Mouse (Mus musculus) spleen, adult 2 months (tissue): Measurements from ENCODE around the gene Selenoi. TPM values are rescaled to one million over a fixed set of nuclear protein-coding genes. Genes with fewer than 3 reads are reported as not detected.

Experiments
- DNase-seq, 2 experiments: peaks; one replicate each; pipeline versions ENCODE4 v3.0.0 to v3.0.0-alpha.2; 2012 to 2021; ENCODE audit warnings: low spot score in 2 of 2, low read depth in 1 of 2
- H3K27ac ChIP-seq: fragments of 200-500 bp; 2 replicates; pipeline ENCODE4 v1.5.1; 2012; ENCODE audit warnings: low read length, inconsistent platforms; ENCODE audit not compliant: insufficient read depth
- H3K27me3 ChIP-seq: fragments of 200-500 bp; 2 replicates; pipeline ENCODE4 v1.6.1; 2012; ENCODE audit warnings: mild to moderate bottlenecking, moderate library complexity, low read length, inconsistent platforms; ENCODE audit not compliant: control insufficient read depth, insufficient read depth
- H3K36me3 ChIP-seq: fragments of 200-500 bp; 2 replicates; pipeline ENCODE4 v1.6.1; 2012; ENCODE audit warnings: mild to moderate bottlenecking, low read length, inconsistent platforms; ENCODE audit not compliant: control insufficient read depth, insufficient read depth
- H3K4me1 ChIP-seq: fragments of 200-500 bp; 2 replicates; pipeline ENCODE4 v1.6.1; 2011; ENCODE audit warnings: inconsistent platforms; ENCODE audit not compliant: control insufficient read depth, insufficient read depth, insufficient read length
- H3K4me3 ChIP-seq: fragments of 200-500 bp; 2 replicates; pipeline ENCODE4 v1.5.1; 2011; ENCODE audit warnings: mild to moderate bottlenecking, inconsistent platforms; ENCODE audit not compliant: insufficient read depth, insufficient read length; ENCODE audit errors: extremely low read depth
- CTCF ChIP-seq: fragments of 200-500 bp; IDR thresholded peaks from 2 replicates; pipeline ENCODE4 v1.5.1; 2011; ENCODE audit warnings: mild to moderate bottlenecking, inconsistent platforms; ENCODE audit not compliant: insufficient read depth, insufficient read length, insufficient replicate concordance; ENCODE audit errors: extremely low read depth
- POLR2A ChIP-seq: fragments of 200-500 bp; IDR thresholded peaks from 2 replicates; pipeline ENCODE4 v1.6.1; 2011; ENCODE audit warnings: low read depth, low read length, inconsistent platforms
- WGBS: fragments of 180-500 bp; shearing (Covaris S2); methylation state at CpG from one replicate; pipeline ENCODE4 v1.1.7; 2018; 5-methylcytosine and 5-hydroxymethylcytosine counted together
- polyA plus RNA-seq: library from polyadenylated mRNA; depleted of rRNA; stranded (reverse); fragments of >200 nt; gene quantifications from 2 replicates; pipeline ENCODE4 v1.2.3, GENCODE M21; 2012; rRNA removed

Selenoi gene
- polyA plus RNA-seq, 1 experiment: 16.1 TPM

DNA sequence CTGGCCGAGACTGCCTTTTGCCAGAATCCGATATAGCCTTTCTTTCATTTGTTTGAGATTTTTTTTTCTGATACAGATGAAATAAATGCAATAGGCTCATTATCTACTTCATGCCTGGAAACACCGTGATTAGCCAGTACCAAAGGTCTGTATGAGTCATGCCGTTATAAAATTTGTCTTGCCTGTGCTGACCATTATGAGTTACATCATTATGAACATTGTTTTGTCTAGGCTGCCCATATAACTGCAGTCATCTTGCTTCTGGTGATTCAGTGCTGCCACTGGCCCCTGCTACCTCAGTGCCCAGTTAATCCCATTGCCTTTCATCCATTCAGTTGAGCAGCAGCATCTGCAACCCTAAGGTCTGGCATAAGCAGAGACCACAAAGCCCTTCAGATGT, 47.1 kb downstream of the Selenoi start:
- Histone ChIP-seq H3K4me1 (no peaks in the 10 kb centered on the region), H3K36me3 (no peaks in the 10 kb centered on the region), H3K27ac (no peak overlapping the region), H3K4me3 (no peak overlapping the region), H3K27me3 (peaks cover 3% of the 10 kb centered on the region; the same call in 1 of the 2 replicates)
- TF ChIP-seq CTCF (no peak), POLR2A (no peak)
- no peak for DNase-seq
- WGBS: 87% methylated on average over 4 of the region's 4 CpGs

GRCm38 (mm10) chr5:30280864-30281263, 48.5 kb downstream of the Selenoi start:
- TF ChIP-seq POLR2A (no peak), CTCF (no peak)
- 54% methylated on average over 9 of the region's 9 CpGs for WGBS
- Histone ChIP-seq H3K4me3 (no peak overlapping the region), H3K27ac (no peak overlapping the region), H3K27me3 (peaks cover 3% of the 10 kb centered on the region; the same call in 1 of the 2 replicates), H3K36me3 (no peaks in the 10 kb centered on the region), H3K4me1 (no peaks in the 10 kb centered on the region)
- DNase-seq: no peak

GRCm38 (mm10) chr5:30281291-30281732, 48.9 kb downstream of the Selenoi start, which contains the start of gene Drc1:
TSS of gene Drc1 (plus strand) at chr5:30281388.
- DNase-seq: no peak
- TF ChIP-seq POLR2A: no peak
- TF ChIP-seq CTCF: no peak
- no peak within 1 kb of the TSS for H3K27ac ChIP-seq
- H3K27me3 ChIP-seq: peaks cover 3% of the 10 kb centered on the region; the same call in 1 of the 2 replicates
- 13% methylated on average over 26 of the region's 26 CpGs for WGBS
- H3K36me3 ChIP-seq: no peaks in the 10 kb centered on the region
- H3K4me1 ChIP-seq: no peaks in the 10 kb centered on the region
- no peak within 1 kb of the TSS for H3K4me3 ChIP-seq

DNA sequence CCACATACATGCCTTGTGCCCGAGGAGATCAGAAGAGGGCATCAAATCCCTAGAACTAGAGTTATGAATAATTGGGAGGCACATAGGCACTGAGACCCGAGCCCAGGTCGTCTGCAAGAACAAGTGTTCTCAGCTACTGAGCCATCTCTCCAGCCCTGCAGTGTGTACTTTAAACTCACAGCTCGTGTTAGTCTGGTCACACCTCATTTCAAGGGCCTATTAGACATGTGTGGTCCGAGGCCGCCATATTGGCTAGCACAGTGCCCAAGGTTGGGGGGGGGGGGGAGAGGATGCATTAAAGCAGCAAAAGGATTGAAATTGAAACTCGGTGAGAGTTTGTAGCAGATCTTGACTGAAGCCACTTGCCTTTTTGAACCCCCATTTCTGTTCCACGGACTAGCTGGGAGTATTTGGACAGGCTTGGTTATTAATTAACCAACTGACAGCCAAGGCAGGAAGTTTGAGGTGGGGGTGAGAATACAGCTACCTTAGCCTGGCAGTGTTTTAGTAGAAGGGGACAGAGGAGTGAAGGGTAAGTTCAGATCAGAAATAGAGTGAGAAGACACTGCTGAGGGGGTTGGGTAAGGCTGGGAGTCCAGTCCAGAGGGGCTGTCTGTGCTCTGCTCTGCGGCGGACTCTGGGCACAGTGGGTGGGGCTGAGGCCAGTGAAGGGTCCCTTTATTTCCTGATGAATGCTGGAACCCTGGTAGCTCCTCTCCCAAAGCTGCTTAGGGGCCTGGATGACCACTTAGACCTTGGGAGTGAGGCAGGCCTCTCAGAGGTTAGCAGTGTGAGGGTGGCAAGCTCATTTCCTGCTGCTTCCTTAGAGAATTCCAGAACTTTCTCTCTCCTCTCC, 53.8 kb downstream of the Selenoi start:
- peaks cover 3% of the 10 kb centered on the region; the same call in 1 of the 2 replicates for H3K27me3 ChIP-seq
- WGBS: 80% methylated on average over 10 of the region's 10 CpGs
- no peak for TF ChIP-seq CTCF
- H3K27ac ChIP-seq: no peak overlapping the region
- no peaks in the 10 kb centered on the region for H3K36me3 ChIP-seq
- no peak overlapping the region for H3K4me3 ChIP-seq
- DNase-seq: no peak
- H3K4me1 ChIP-seq: no peaks in the 10 kb centered on the region

- DNase-seq: no peak
- 86% methylated on average over 9 of the region's 9 CpGs for WGBS
- no peak overlapping the region for H3K4me3 ChIP-seq
- H3K4me1 ChIP-seq: no peaks in the 10 kb centered on the region
- no peaks in the 10 kb centered on the region for H3K27me3 ChIP-seq
- no peaks in the 10 kb centered on the region for H3K36me3 ChIP-seq
- no peak overlapping the region for H3K27ac ChIP-seq
- TF ChIP-seq CTCF (no peak), POLR2A (no peak)
Observed at GRCm38 (mm10) chr5:30287106-30287882, 54.9 kb downstream of the Selenoi start.

Other genes with a start within 250 kb of the Selenoi start
- gene Il6, start 219.5 kb upstream of the Selenoi start, polyA plus RNA-seq: not detected in 2 replicates
- gene Tyms, start 159.0 kb upstream of the Selenoi start, polyA plus RNA-seq: 23.9 and 30.0 TPM in 2 replicates
- not detected in 2 replicates for gene Garem2, start 127.4 kb upstream of the Selenoi start, polyA plus RNA-seq
- not detected in 2 replicates for gene 3110082J24Rik, start 126.5 kb upstream of the Selenoi start, polyA plus RNA-seq
- 29.4 and 32.0 TPM in 2 replicates for gene Hadha, start 77.4 kb upstream of the Selenoi start, polyA plus RNA-seq
- 35.7 and 37.8 TPM in 2 replicates for gene Hadhb, start 77.3 kb upstream of the Selenoi start, polyA plus RNA-seq
- 0.08 and 0.09 TPM in 2 replicates for gene Adgrf3, start 26.9 kb upstream of the Selenoi start, polyA plus RNA-seq
- gene Drc1, start 48.8 kb downstream of the Selenoi start, polyA plus RNA-seq: 0.14 and 0.20 TPM in 2 replicates
- gene Otof, start 229.4 kb downstream of the Selenoi start, polyA plus RNA-seq: 0.05 and 0.08 TPM in 2 replicates
- gene 1700001C02Rik, start 233.5 kb downstream of the Selenoi start, polyA plus RNA-seq: not detected in 2 replicates